Mouse (Mus musculus) thymus, postnatal 14 days (tissue): Measurements from ENCODE around the gene Igf2bp1.
"Not testable (repeated sequence)": the region's sequence is repeated elsewhere in the genome, so short reads cannot be mapped to it uniquely, and the experiment has no call there.

ENCODE experiments used
- DNase-seq: peaks from one replicate; pipeline ENCODE4 v3.0.0; 2021

The Igf2bp1 gene

DNA sequence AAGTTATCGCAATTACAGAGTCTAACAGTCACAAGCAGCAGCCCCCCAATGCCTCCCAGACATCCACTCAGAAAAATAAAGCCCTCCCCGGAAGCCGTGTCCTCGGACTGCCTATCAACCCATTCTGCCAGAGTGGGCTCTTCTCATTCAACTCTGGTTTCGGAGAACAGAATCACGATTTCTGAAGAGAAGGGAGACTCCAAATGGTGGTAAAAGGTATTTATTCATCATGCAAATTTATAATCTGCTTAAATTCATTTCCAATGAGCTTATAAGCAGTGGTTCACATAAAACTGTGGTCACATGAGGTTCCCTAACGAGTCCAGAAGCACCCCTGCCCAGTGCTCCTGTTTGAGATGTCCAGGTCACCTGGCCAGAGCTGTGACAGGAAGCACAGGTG lies 48.3 kb downstream of the Igf2bp1 start:
- DNase-seq, result no peak

DNA sequence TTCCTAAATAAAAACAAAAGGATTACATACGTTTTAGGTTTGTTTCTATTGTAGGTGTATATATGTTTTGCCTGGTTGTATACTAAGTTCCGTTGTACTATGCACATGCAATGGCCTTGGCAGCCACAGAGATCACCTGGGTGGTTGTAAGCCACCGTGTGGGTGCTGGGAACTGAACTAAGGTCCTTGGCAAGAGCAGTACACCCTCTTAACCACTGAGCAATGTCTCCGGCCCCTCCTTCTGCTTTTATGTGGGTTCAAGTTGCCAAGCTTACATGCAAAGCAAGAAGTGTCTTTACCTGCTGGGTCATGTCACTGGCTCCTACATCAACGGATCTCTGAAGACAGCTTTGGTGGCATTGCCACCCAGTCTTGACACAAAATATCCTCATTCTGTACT lies 52.4 kb downstream of the Igf2bp1 start:
- no peak for DNase-seq

DNA sequence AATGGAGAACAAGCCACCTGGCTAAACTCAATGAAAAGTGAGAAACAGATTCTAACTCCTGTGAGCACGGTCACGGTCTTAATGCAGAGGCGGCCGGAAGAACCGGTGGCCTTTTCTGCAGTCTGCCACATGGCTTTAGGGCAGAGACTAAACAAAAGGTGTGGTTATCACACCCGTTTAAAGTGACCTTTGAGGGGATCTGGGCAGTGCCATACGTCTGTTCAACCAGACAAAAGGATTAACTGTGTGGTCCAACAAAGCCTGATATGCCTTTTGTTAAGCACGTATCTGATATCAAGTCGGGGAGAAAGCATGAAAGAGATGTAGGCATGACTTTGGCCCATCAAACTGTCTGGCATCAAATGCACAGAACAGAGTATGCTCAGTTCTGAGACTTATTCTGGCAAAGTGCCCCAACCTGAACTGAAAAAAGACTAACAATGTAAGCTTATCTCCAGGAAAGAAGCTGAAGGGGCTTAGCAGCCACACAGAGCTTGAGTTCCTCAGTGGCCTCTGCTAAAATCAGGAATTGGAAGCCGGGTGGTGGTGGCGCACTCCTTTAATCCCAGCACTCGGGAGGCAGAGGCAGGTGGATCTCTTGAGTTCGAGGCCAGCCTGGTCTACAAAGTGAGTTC lies 59.8 kb downstream of the Igf2bp1 start:
- no peak for DNase-seq

DNA sequence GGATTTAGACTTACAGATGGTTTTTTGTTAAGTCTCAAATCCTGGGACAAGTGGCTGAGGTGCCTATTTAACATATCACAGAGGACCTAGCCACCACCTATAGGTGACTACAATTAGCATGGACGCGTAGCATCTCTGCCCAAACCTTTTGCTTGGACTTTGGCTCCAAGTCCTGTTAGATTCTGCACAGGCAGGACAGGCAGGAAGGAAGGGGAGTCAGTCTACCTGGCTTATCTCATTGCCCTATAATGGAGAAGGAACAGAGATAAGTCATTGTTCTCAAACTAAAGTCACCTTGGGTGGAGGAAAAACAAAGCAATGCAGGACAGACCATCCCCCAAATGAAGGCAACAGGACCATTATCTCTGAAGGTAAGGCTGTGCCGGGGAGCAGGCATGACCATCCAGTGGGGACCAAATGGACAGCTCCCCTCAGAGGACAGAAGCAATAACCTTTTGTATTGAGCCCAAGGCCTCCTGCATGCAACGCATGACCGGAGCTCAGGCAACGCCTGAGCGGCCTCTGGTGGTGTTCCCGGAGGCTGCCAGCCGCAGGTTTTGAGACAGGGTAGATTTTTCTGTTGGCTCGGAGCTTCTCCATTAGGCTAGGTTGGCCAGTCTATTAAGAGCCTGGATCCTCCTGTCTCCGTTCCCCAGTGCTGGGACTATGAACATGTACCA lies 65.8 kb downstream of the Igf2bp1 start:
- DNase-seq, result peak; percentile 14

DNA sequence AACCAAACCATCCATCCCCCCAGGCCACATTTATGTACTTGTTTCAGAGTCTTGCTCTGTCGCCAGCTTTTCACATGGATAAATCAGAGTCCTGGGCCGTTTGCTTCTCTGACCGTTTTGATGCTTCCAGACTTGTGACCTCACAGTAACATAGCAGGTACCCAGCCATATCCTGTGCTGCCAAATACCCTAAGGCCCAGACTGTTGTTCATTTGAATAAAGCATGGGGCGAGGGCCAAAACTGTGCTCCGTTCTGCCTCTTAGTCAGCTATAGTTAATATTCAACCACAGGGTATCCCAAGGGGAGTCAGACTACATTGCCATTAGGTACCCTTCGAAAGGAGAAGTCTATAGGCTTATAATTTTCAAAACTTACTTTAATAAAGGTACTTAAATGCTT lies 69.3 kb downstream of the Igf2bp1 start:
- DNase-seq, result no peak

DNA sequence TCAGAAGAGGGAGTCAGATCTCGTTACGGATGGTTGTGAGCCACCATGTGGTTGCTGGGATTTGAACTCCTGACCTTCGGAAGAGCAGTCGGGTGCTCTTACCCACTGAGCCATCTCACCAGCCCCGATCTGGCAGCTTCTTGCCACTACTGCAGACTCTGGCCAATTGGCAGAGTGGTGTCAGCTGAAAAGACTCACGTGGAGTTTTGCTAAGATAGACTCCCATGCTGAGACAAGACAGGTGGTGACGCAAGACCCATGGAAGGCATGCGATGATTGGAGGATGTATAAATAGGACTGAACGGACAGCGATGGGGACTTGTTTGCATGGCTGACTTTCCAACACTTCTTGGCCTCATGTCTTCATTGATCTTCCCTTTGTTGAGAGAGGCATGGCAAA lies 73.6 kb downstream of the Igf2bp1 start:
- DNase-seq, result not testable (repeated sequence)

DNA sequence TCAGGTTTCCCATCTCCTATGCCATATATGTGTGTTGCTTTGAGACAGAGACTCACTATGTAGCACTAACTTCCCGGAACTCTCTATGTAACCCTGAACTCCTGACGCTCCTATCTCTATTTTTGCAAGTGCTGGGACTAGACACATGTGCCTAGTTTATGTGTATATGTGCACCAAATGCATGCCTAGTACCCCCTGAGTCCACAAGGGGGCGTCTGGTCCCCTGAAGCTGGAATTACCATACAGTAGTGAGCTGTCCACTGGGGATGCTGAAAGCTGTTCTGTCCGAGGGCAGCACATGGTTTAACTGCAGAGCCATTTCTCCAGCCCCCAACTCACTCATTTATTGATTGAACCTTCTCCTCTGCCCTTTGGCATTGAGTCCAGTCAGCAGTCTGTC lies 79.3 kb downstream of the Igf2bp1 start:
- DNase-seq, result no peak

DNA sequence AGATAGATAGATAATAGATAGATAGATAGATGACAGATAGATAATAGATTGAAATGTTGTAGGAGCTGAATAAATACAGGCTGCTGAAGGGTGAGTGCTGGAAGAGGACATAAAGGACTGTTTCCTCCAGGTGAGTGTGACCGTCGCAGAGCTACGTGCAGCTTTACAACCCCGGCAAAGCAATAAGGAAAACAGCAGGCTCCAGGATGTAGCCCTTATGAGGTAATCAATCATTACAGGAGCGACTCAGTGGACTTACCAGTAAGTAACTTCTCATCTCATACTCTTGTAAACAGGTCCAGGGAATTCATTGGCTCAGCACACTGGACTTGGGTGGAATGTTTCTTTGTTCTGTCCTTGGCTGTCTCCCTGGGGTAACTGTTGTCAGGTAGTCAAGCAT lies 79.8 kb downstream of the Igf2bp1 start:
- no peak for DNase-seq

DNA sequence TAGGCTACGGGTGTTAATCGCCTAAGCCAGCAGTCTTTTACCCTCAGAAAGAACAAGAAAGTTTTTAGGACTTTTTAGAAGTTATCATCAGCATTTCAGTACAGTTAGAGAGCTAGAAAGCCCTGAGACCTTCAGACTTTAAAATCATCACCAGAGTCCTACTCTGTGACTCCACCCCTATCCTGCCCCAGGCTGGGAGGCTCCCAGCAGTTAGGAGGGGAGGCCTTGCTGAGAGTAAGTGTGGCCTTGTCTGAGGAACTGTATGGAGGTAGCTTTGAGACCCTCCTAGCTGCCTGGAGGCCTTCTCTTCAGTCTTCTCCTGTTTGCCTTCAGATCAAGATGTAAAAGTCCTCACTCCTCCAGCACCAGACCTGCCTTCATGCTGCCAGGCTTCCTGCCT lies 81.5 kb downstream of the Igf2bp1 start:
- DNase-seq, result no peak

DNA sequence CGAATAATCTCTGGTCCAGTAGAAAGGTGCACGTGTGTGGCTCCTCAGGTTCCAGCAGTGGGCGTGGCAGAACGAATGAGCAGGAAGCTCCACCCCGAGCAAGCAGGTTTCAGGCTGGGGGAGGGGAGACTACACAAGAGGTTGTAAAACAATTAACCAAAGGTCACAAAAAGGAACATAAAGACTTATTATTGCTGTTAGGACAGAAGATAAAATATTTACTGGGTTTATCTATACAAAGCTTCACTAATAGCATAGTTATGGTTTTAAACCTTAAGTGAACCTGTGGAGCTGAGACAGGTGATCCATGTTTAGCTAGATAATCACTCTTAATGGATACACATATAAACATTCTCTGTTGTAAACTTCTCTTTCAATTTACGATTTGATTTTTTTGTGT lies 82.3 kb downstream of the Igf2bp1 start:
- DNase-seq, result not testable (repeated sequence)

DNA sequence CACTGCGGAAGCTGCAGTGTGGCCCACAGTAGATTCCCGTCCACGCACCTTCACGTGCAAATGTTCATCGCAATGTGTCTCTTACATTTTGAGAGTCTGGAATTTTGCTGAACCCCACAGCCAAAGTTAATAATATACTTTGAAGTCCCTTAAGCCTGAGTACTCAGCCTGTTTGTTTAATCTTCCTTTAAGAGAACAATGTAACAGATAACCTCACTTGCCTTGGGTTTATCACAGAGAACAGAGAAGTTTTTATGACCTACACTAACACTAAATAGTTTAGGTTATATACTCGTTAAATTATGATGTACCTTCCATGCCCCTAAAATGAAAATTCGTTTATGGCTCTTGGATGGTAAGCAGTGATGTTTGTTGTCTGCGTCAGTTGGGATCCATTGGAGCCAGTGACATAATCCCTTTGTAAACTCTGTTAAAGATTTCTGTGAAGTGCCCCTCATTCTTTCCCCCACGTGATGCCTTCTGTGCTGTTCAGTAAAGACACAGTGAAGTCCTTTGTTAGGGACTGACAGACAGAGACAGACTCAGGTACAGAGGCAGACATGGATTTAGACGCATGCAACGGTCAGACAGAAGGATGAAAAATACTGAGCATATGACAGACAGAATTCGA lies 83.6 kb downstream of the Igf2bp1 start:
- DNase-seq, result no peak

DNA sequence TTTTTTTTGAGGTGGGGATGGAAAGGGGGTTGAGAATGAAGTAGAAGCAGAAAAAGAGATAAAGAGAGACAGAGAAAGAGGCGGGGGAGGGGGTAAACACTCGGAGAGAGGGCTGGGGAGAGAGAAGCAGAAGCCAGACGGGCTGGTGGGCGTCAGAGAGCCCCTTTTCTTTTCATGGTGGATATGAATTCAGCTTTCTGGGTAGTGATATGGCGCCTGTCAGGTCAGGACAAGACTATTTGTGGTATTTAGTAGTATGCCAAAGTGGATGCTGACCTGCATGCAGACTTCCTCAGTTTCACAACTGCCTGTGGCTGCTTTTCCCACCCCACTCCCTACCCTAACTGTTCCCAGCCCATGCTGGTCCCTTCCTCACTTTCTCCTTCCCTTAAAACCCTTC lies 89.3 kb downstream of the Igf2bp1 start:
- no peak for DNase-seq

DNA sequence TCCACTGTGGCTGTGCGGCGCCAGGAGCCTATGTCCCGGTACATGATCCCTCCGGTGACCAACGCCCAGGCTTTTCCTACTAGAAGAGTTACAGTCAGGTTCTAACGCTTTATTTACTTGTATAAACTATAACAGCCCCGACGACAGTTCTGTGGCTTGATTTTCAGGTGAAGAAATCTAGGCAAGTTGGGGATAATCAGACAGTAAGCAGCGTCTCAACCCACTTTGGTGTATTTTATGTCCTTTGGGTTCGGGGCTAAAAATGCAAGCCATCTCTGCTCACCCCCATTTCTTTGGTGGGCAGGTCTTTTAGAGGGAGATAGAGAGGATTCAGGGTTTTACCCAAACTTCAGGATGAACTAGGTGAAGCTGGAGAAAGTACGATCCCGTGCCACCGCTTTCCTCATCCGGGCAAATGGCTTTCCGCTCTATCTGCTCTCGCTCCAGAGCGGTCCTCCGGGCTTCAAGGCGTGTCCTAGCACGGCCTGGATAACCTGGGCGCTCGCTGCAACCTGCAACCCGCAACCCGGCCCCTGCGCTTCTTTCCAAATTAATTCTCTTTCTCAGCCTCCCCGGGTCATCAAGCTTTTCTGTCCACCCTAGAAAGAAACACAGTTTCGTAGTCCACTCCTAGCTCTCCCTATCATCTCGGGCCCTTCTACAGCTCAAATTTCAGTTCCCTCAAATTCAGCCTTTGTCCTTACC lies 90.6 kb downstream of the Igf2bp1 start:
- no peak for DNase-seq

DNA sequence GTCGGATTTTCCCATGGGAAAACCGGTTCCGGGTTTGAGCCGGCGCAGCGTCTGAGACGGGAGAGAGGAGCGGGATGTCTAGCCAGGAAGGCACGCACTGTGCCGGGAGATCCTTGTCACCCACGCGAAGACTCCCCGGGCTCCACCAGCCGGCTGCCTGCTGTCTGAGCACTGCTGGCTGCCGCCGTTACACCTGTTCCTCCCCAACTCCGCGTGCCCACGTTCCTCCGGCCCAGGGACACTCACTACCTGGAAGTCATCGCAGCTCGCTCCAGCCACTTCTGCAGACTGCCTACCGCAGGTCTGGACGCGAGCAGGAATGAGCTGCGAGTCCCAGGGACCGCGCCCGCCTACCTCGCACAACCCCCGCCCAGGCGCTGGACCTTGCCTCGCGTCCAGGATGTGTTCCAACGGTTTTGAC lies 91.2 kb downstream of the Igf2bp1 start, which contains the start of gene B4galnt2:
TSS of gene B4galnt2 (minus strand) at position 321 of the 421 bp plus-strand sequence.
- DNase-seq, result peak; percentile 10

DNA sequence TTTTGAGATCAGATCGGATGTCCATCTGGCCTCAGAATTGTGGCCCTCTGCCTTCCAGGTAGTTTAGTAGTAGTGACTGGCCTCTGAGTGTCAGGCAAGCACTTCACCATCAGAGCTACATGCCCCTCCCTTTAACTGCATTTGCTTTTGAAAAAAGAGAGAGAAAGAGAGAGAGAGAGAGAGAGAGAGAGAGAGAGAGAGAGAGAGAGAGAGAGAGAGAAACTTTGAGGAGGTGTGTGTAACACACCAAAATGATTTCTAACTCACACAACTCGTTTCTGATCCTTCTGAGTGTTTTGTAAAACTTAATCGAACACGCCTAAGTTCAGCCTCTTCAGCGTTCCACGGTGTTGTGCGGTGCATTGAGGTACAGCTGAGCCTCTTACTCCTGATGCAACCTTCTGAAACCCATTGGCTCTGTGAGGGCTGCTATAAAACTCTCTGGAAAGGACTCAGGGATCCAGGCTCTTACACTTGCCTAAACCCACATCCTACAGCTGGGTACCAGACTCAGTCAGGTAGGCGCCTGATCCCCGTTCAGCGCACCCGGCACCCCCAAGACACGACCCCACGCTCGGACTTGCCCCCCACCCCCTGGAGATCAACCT lies 91.7 kb downstream of the Igf2bp1 start:
- no peak for DNase-seq

DNA sequence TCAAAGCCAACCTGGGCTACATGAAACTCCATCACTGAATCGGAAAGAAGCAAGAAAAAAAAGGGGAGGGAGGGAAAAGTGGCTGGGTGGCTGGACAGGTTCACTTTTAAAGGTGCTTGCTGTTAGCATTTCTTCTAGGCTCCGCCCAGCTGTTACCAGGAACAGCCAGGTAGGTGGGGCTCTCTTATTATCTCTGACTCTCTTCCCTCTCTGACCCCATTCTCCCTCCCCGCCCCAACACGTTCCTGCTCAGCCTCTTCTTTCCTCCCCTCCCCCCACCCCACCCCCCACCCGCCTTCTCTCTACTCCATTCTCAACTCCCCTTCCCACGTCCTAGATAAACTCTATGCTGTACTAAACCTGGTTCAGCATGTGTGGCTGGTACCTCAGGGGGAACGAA lies 94.2 kb downstream of the Igf2bp1 start:
- DNase-seq, result no peak

DNA sequence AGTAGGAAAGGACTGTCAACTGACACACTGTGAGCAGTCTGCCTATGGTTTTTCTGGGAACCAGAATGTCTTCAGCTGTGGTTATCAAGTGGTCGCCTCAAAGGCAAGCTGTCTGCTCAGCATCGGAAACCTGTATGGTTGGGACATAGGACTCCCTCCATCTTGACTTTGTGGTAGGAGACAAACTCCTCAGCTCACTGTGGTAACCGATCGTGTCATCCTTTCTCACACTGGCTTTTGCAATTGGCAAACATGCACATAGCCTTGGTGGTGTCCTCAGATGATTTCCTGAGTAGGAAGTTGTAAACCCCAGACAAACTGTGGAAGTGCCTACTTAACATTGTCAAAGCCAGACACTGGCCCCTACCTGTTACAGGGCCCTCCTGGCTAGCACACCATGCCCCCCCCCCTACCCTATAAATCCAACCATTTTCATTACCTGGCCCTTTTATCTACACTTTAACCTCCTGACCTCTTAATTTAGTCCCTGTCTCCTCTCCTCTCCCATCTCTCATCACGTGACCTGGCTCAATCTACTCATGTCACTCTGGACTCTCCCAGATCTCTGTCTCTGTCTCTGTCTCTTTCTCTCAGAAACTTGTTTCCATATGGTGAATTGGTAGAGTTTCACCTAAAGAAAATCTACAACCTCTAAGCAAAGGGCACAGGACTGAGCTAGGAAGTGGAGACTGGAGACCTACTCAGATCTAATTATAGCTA lies 97.8 kb downstream of the Igf2bp1 start:
- DNase-seq, result no peak
